Mouse (Mus musculus) monocyte, adult 2 months (primary cell): Measurements from ENCODE around the gene Slc39a7.

Experiments
- DNase-seq, 2 experiments: peaks; one replicate each; pipeline ENCODE4 v3.0.0; 2022; ENCODE audit warnings: low spot score in 2 of 2, low read depth in 1 of 2

Slc39a7 gene

GRCm38 (mm10) chr17:34031465-34032173 is at the start of gene Slc39a7, which contains the start of gene Rxrb:
Slc39a7 (minus strand) TSS chr17:34031682.
Rxrb (plus strand) TSS chr17:34031812.
- peak; percentile 98 to 99 for DNase-seq

- DNase-seq, result no peak
These were observed 48.1 kb upstream of the Slc39a7 start for GRCm38 (mm10) chr17:34079621-34080020.

GRCm38 (mm10) chr17:34079002-34079401 is 47.5 kb upstream of the Slc39a7 start:
- DNase-seq, result no peak

- no peak for DNase-seq
These were observed 46.7 kb upstream of the Slc39a7 start for GRCm38 (mm10) chr17:34078148-34078547.

- peak in 1 of 2 experiments; percentile 52 for DNase-seq
These were observed 46.1 kb upstream of the Slc39a7 start for GRCm38 (mm10) chr17:34077549-34077948.

- DNase-seq, result peak; percentile 29 to 56
These were observed 43.8 kb upstream of the Slc39a7 start for GRCm38 (mm10) chr17:34075271-34075670.

GRCm38 (mm10) chr17:34072091-34072490 is 40.6 kb upstream of the Slc39a7 start:
- peak in 1 of 2 experiments; percentile 27 for DNase-seq

- no peak for DNase-seq
These were observed 37.4 kb upstream of the Slc39a7 start for GRCm38 (mm10) chr17:34068864-34069263.

GRCm38 (mm10) chr17:34057224-34057623 is 25.7 kb upstream of the Slc39a7 start:
- no peak for DNase-seq

- peak in 1 of 2 experiments; percentile 39 for DNase-seq
These were observed 16.0 kb upstream of the Slc39a7 start for GRCm38 (mm10) chr17:34047404-34048050.

GRCm38 (mm10) chr17:34045941-34046340 is 14.5 kb upstream of the Slc39a7 start:
- no peak for DNase-seq

GRCm38 (mm10) chr17:34039562-34040450 is 8.3 kb upstream of the Slc39a7 start:
- no peak for DNase-seq

GRCm38 (mm10) chr17:34038878-34039561 is 7.5 kb upstream of the Slc39a7 start, which contains the start of gene Col11a2:
Col11a2 (plus strand) TSS chr17:34039437.
- no peak for DNase-seq

- no peak for DNase-seq
These were observed 7.0 kb upstream of the Slc39a7 start for GRCm38 (mm10) chr17:34038440-34038839.

GRCm38 (mm10) chr17:34037241-34037640 is 5.8 kb upstream of the Slc39a7 start:
- DNase-seq, result no peak

GRCm38 (mm10) chr17:34036647-34037046 is 5.2 kb upstream of the Slc39a7 start:
- no peak for DNase-seq

GRCm38 (mm10) chr17:34035517-34035916 is 4.0 kb upstream of the Slc39a7 start:
- no peak for DNase-seq

GRCm38 (mm10) chr17:34034064-34034463 is 2.6 kb upstream of the Slc39a7 start:
- DNase-seq, result peak in 1 of 2 experiments; percentile 63

- DNase-seq, result no peak
These were observed 2.0 kb upstream of the Slc39a7 start for GRCm38 (mm10) chr17:34033441-34033840.

GRCm38 (mm10) chr17:34032806-34033205 is 1.3 kb upstream of the Slc39a7 start:
- DNase-seq, result peak in 1 of 2 experiments; percentile 32

- peak in 1 of 2 experiments; percentile 56 for DNase-seq
These were observed 721 bp upstream of the Slc39a7 start for GRCm38 (mm10) chr17:34032174-34032632.
